Mouse (Mus musculus): Measurements from ENCODE around the gene Vapa. TPM values are rescaled to one million over a fixed set of nuclear protein-coding genes. Genes with fewer than 3 reads are reported as not detected.

Vapa gene
- total RNA-seq, 2 experiments from 2014 or later: 142 to 159 TPM

Other genes starting within 250 kb of the Vapa start
- gene Tmem232, start 72.8 kb downstream of the Vapa start, total RNA-seq (2021): 1 to 10 TPM; 6.9 to 7.8 TPM
- under 1 TPM; 0.23 to 0.29 TPM for gene Txndc2, start 28.6 kb upstream of the Vapa start, total RNA-seq (2021)
- gene Rab31, start 159.2 kb upstream of the Vapa start, total RNA-seq (2021): 10 to 100 TPM; 38.2 to 40.8 TPM
- gene Ppp4r1, start 169.0 kb upstream of the Vapa start, total RNA-seq (2021): 10 to 100 TPM; 52.3 to 57.5 TPM

Data from gastrocnemius, postnatal 4 days (tissue).